Mouse (Mus musculus) frontal cortex, adult 2 months (tissue): ENCODE measurements at regions not wholly inside any gene's neighbourhood (a gene's known extent, or its start where the extent isn't known, plus 50 kb on each side); places are given as distances from the start of the nearest gene placed in this dataset.

Experiments
- DNase-seq, 2 experiments: peaks; one replicate each; pipeline ENCODE4 v3.0.0; 2022; ENCODE audit warnings: low spot score in 1 of 2; ENCODE audit errors: extremely low spot score in 1 of 2

DNA sequence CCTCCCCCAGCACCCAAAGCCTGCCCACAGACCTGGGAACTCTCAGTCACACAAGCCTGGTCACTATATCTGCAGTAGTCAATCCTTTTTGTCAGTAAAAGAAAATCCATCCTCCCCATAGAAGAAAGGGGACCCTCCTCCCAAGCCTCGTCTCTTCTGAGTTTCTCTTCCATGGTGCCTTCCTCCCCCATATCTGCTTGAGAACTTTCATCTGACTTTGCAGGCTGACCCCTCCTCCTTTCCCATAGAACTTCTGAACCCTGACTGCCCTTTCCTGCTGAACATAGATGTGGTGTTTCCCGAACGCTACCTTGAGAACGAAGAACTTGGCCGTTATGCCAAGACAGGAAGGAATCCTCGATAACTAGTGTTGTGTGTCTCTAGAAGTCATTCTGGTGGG, 462.5 kb downstream of the Ate1 start:
- no peak for DNase-seq

DNA sequence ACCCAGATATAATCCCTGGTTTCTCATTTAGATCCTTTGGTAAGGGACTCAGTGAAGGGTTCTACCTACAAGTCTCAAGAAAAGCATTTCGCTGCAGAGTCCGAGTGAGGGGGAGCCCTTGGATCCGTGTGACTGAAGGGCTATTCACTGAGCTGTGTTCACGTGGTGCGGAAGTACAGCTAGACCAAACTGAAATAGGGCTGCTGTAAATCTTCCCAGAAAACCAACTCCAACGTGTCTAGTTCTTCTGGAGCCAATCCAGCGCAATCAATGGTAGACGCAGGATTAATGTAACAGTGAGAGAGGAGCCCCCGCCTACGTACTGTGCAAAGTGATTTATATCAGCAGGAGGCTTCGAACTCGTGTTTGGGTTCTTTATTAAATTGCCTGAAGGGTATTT, 461.9 kb downstream of the Ate1 start:
- DNase-seq = no peak

DNA sequence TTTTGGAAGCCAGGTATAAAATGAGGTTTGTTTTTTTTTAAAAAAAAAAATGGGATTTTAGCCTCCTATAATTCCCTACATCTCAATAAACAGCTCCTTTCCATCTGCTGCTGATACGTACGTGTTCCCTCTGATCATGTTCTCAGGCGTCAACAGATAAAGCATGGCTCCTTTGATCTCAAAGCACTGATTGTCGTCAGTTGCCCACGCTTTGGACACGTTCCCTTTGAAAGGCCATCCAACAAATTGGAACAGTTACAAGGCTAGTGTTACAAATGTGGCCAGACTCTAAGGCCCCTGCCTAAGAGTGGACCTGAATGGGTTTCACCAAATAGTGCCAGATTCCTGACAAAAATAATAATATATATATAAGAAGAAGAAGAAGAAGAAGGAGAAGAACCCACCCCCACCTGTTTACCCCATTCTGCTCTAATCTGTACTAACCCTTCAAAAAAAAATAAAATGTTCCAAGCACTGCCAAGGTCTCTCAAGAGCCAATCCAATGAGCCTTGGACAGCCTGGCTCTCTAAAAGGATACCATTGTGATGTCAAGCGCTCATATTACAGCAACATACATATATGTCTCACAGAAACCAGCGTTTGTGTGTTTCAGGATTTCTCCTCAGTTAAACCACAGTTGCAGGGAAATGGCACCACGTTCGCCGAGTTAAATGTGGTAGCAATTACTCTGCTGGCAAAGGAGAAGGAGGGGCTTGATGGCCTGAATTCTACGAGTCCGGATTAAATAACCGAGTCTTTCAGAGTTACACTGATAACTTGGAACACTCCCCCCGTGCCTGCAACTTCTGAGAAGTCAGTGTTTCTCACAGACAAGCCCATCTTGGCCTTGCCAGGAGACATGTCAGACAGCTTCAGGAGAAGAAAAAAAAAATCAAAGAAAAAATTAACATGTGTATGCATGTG, 460.2 kb downstream of the Ate1 start:
- DNase-seq = no peak

DNA sequence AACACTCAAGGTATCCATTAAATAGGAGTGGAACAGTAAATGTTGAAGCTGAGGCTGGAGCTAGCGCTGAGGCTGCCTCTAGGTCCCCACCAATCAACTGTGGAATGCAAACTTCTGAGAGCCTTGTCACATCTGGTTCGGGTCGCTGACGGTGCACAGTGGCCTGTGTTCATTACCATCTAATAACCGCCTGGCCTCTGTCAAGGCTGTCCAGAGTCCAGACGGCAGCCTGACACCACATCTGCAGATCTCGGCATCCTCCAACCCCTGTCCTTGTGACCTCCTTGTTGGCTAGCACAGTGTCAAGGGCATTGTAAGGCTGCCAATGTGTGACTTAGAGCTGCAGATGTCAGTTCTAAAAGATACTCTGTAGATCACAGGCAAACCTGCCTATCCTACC, 455.7 kb downstream of the Ate1 start:
- no peak for DNase-seq

DNA sequence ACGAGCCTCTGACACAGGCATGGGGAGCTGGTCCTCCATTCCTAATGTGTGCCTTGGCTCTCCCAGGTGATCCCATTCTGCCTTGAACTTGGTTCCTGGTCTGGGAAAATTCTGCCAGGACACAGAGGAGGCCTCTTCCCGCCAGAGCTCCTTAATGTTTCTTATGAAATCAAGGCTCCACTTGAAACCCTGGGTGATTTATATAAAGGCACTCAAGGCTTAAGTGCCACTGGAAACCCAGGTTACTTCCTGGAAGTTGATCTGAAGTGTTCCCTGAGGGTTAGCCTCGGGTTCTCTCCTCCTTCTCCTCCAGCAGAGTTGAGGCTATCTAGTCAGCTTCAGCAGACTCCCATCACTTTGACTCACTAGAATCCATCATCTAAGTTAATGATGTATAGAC, 451.9 kb downstream of the Ate1 start:
- DNase-seq = no peak

DNA sequence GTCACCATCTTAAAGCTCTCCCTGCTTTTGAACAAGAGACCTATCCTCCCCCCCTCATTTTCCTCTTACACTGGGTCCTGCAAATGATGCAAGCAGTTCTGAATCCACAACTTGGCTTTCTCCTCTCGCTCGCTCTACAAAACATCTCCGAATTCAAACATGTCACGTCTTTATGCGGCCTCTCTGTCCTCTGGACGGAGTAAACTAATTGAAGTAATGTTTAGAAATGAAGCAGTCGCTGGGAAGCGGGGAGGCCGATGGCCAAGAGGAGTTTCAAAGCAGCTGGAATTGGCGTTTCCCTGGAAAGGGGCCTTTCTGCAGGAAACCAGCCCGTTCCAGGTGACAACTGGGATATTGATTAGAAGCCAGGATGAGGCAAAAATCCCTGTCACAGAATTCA, 446.8 kb downstream of the Ate1 start:
- DNase-seq = no peak

DNA sequence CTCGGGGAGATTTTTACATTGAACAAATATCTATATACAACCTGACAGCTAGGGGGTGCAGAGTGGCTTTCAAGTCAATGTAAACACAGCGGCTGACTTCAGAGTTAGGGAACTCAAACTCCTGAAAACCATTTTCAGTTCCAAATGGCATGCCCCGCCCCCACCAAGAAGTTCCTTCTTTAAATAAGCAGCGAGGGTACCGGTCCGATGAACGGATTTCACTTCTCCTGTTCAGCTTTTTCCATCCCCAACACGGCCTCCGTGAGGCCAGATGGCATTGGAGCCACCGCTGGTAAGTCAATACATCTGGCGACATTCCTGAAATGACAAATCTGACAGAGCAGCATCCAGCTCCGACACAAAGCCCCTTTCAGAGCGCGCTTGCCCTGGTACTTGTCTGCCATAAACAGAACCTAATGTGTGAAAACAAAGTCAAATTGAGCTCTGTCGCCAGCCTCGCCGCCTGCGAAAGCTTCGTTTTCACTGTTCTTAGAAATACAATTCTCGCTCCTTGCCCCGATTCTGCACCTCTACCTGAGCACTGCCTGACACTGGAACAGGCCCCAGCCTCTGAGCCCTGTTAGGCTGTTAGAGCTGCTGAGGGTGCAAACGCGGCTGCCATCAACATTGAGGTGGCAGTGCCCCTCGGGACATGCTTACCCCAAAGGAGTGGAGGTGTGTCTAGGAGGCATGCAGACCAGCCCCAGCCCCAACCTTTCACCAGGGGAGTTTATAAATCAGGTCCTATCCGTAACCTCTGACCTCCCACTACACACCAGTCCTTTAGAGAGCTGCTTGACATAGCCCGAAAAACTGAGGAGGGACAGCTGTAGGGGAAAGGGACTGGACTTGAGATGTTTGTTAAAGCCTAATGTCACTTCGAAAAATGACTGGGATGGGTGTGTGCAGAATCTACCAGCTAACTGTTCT, 446.0 kb downstream of the Ate1 start:
- peak; percentile 2 to 20 for DNase-seq

DNA sequence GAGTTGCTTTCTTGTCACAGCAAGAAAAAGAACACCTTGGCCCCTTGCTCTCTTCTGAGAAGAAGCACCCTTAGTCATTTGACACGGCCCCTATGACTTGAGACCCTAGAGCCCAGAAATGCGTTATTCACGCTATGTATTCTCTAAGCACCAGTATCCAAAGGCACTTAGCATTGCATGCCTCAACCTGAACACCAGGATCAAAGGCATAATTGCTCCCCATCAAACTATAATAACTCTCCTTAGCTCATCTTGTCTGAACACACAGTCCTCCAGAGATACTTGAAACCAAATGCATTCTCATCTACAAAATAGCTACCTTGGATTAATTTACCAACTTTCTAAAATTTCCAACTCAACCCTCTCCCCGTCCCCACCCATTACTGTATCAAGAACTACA, 437.5 kb downstream of the Ate1 start:
- DNase-seq = no peak

DNA sequence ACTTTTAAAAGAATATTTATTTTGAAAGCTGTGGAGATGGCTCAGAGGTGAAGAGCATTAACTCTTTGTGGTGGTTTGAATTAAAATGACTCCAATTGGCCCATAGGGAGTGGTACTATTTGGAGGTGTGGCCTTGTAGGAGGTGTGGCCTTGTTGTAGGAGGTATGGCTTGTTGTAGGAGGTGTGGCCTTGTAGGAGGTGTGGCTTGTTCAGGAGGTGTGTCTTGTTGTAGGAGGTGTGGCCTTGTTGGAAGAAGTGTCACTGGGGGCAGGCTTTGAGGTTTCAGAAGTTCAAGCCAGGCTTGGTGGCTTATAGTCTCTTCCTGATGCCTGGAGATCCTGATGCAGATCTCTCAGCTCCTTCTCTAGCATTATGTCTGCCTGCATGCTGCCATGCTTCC, 434.5 kb downstream of the Ate1 start:
- DNase-seq = no peak

DNA sequence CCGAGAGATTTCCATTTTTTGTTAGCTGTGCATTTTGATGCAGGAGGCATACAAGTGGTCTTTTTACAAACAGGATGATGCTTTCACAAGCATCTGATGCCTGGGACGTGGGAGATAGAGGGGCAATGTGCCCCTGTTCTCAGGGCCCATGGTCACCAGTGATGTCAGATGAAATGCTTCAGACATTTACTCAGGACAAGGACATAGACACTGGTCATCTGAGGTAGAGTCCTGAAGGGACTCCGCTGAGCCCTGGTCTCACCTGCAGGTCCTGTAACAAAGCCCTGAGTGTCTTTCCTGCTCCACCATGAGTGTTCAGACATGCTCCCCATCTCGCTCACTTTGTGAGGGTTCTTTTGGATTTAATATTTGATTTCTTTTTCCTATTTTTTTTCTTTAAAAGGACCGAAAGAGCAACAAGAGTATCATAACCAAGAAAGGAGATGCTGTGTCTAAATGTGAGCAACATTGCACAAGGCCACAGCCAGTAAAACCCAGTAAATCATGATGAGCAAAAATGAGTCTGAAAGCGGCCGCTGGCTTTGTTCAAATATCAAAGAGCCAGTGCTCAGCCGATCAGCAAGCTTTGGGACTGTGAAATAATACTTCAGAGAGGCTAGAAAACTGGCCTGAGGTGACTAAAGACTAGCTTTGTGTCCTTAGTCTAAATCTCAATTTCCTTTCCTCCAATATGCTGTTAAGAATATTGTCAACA, 430.1 kb downstream of the Ate1 start:
- DNase-seq = no peak

DNA sequence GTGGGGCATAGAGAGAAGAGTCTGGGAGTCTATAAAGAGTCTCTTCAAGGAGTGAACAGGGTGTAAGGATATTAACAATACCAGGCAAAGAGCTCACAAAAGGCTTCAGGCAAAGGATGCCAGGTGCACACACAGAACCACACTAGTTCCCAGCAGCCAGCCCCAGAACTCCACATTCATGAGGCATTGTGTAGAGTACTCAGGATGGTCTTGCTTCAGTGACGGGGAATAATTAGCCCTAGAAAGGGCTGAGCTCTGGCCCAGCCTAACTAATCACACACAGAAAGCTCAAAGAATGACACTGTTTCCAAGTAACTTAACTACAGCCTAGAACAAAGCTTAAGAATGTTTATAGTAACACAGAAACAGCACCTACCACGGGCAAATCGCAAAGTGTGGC, 428.2 kb downstream of the Ate1 start:
- no peak for DNase-seq

DNA sequence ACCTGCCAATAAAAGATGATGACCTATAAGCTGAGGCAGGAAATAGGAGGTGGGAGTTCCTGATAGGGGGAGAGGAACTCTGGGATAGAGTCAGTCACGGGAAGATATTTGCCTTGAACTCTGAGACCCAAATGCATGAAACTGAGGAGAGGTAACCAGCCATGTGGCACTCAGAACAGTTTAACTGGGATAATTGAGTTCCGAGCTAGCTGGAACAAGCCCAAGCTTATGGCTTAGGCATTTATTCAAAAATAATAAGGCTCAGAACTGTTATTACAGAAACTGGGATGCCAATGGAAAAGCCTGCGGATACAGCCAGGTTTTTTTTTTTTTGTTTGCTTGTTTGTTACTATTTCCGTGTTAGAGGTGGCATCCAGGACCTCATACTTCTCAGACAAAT, 425.0 kb downstream of the Ate1 start:
- DNase-seq = no peak

DNA sequence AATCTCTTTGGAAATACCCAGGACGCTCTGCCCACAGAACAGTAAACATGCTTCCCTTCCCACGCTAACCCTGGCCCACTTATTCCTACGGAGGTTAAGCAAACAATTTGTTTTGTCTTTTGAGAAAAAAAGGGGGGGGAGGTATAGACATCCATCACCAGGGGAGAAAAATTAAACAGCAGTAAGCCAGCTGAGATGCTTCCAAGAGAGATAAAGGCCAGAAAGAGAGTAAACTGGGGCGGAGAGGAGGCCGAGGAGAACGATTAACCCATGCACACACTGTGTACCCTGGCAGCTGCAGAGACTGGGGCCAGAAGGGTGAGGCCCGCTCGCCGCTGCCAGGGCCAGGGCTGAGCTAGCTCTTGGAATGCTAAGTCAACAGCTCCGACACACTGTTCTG, 421.6 kb downstream of the Ate1 start:
- no peak for DNase-seq

DNA sequence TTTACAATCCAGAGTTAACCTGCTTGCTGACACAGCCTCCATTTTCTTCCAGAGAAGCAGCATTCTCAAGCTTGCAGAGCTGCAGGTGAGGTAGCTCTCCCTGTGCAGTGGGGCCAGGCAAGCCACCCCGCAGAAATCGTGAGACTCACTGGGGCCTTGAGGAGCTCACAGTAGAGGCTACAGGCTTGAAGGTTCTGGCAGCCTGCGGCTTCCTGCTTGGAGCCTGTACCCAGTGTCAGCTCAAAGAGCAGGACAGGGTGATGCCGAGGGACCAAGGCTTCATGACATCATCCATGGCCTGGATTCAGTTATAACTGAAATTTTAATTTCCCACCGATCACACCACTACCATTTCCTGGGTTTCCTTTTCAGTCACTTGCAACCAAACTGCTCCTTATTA, 417.5 kb downstream of the Ate1 start:
- no peak for DNase-seq

DNA sequence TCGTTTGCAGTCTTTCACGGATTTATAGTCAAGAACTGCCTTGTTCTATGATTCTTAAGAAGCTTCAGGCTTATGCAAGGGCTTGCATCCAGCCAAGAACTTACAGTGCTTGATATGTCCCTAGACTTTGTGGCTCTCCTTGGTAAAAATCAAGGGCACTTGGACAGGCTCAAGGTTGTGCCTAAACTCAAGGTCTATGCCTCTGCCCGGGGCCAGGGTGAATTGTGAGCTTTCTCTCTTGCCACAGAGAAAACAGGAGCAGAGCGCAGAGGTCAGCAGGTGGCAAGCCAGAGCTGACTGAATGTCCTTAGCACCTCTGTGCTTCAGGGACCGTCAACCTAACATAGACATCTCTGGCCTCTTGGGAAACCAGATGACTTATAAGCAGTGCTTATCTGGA, 413.2 kb downstream of the Ate1 start:
- DNase-seq = no peak

DNA sequence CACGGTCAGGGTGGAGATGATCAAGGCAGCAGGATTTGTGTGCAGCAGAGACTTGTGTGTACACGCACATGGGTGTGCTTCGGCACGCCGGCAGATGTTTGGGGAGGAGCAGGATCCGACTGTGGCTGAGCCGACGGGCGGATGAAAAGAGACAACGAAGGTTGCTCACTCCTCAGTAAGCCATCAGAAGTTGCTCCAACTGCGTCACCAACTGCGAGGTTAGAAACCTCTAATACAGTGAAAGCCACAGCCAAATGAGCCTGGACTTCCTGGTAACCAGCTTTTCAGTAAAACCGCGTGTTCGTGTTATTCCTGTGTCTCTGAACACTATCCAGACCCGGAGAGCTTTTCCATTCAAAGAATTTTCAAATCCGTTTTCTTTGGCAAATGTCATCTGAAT, 411.8 kb downstream of the Ate1 start:
- DNase-seq = no peak
